Mouse (Mus musculus) embryonic stem cell, embryonic (primary cell): ENCODE data around the gene Gh.

ENCODE experiments used
- CTCF ChIA-PET, 4 experiments: fragments of 300-600 bp in 2 of 4; fragments of 350-600 bp in 2 of 4; sonication (Branson Sonifier 250); formaldehyde crosslinking; loops; one replicate each; lab custom pipeline; 2022; ENCODE audit warnings: inconsistent platforms in 2 of 4; lab: Charles Lee
- POLR2A ChIA-PET, 4 experiments: fragments of 300-600 bp in 2 of 4; fragments of 350-600 bp in 2 of 4; sonication (Branson Sonifier 250); formaldehyde crosslinking; loops; one replicate each; lab custom pipeline; 2022; ENCODE audit warnings: antibody characterized with exemption in 4 of 4, inconsistent platforms in 1 of 4; lab: Charles Lee

The Gh gene

DNA sequence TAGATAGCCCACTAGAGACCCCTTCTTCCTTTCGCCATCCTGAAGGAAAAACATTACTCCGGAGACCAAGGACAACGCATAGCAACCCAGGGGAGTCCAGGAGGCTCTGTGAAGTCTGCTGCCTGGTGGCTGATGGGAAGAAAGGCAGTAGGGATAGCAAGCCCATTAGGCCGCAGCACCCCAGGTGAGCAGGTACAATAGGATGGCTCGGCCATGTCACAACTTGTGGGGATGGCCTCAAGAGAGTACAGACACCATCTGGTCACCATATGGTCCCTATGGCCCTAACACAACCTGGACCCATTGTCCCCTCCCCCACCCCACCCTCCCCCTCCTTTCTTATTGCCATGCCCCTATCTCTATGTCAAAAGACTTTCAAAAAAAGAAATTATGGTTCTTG, 33.8 kb downstream of the Gh start:
- POLR2A ChIA-PET = interaction anchor here in 1 of 4 experiments (0.7 to 12.2 kb wide), 2 partner anchors 7 to 42 kb away, joined by 4 to 172 read pairs; partner anchors contain the start of genes Ftsj3 and Psmc5
- CTCF ChIA-PET = interaction anchor here in 1 of 4 experiments (1.4 to 1.6 kb wide), 2 partner anchors 8 to 11 kb away, joined by 3 to 5 read pairs; partner anchors contain the start of gene Tcam1

DNA sequence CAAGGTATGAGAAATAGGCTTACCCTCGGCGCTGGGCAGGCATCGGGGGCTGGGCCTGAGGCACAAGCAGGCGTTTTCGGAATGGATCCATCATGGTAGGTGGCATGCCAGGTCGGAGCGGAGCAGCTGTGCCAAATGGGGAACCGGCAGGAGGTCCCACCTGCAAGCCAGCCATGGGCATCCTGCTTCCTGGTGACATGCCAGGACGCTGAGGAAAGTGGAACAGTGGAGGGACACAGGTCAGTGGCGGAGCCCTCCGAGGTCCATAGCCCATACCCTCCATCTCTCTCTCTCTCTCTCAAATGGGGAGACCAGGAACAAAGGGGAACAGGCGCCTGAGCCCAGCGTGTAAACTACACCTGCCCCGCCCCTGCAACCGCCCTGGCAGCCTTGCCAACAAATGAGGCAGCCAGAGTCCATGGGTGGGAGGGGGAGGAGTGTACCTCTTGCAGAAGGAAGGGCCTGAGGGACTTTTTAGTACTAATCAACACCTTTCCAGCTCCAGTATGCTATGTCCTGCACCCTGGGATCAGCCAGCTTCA, 34.3 kb downstream of the Gh start:
- POLR2A ChIA-PET = interaction anchor here (0.6 to 12.2 kb wide), 6 partner anchors 7 to 1266 kb away, joined by 3 to 172 read pairs (median 6); partner anchors contain the start of genes Psmc5 (in 2 of the 4) and Ftsj3 (in 1 of the 4)
- CTCF ChIA-PET = interaction anchor here in 1 of 4 experiments (1.4 to 1.6 kb wide), 2 partner anchors 9 to 11 kb away, joined by 3 to 5 read pairs; partner anchors contain the start of gene Tcam1

- POLR2A ChIA-PET = interaction anchor here (0.7 to 12.2 kb wide), 15 partner anchors 5 to 234 kb away, joined by 3 to 172 read pairs (median 3); partner anchors contain the start of genes Psmc5 (in 2 of the 4), Ccdc47 (in 1 of the 4), Ddx42 (in 1 of the 4) and Ftsj3 (in 1 of the 4)
- CTCF ChIA-PET = interaction anchor here in 1 of 4 experiments (1.4 kb wide), 1 partner anchor 10 kb away, joined by 3 read pairs; the partner anchor contains the start of gene Tcam1
Measured at GRCm38 (mm10) chr11:106266431-106266830, 35.2 kb downstream of the Gh start.

GRCm38 (mm10) chr11:106265570-106265969, 36.1 kb downstream of the Gh start:
- ChIA-PET POLR2A (interaction anchor here in 3 of 4 experiments (0.6 to 12.2 kb wide), 13 partner anchors 5 to 522 kb away, joined by 3 to 172 read pairs (median 6); partner anchors contain the start of genes Psmc5 (in 2 of the 3), Smarcd2 (in 2 of the 3), Tcam1 (in 2 of the 3) and Ftsj3 (in 1 of the 3)), CTCF (no interaction called here)

DNA sequence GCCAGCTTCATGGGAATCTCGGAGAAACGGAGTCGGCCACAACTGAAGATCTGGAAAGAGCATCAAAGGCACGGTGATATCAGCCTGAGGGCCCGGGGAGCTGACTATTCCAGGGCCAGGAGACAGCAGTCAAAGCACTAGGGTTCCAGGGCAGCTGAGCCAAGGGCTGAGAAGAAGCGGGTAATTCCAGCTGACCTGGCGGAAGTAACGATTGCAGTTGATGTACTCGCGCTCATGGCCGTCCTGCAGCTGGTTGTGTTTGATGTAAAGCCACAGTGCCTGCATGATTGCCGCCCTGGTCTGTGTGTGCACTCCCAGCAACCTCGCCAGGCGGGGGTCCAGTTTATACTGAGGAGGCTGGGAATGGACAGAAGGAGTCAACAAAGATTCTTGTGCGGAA, 36.7 kb downstream of the Gh start:
- ChIA-PET POLR2A (interaction anchor here in 3 of 4 experiments (0.6 to 12.0 kb wide), 11 partner anchors 7 to 522 kb away, joined by 3 to 172 read pairs (median 8); partner anchors contain the start of genes Psmc5 (in 2 of the 3), Smarcd2 (in 2 of the 3), Tcam1 (in 2 of the 3) and Ccdc47 (in 1 of the 3)), CTCF (no interaction called here)

GRCm38 (mm10) chr11:106263963-106264362, 37.7 kb downstream of the Gh start:
- CTCF ChIA-PET = no interaction called here
- POLR2A ChIA-PET = interaction anchor here in 3 of 4 experiments (0.9 to 12.0 kb wide), 7 partner anchors 8 to 137 kb away, joined by 3 to 172 read pairs (median 23); partner anchors contain the start of genes Smarcd2 (in 2 of the 3), Tcam1 (in 2 of the 3), Ccdc47 (in 1 of the 3) and Ddx42 (in 1 of the 3)

DNA sequence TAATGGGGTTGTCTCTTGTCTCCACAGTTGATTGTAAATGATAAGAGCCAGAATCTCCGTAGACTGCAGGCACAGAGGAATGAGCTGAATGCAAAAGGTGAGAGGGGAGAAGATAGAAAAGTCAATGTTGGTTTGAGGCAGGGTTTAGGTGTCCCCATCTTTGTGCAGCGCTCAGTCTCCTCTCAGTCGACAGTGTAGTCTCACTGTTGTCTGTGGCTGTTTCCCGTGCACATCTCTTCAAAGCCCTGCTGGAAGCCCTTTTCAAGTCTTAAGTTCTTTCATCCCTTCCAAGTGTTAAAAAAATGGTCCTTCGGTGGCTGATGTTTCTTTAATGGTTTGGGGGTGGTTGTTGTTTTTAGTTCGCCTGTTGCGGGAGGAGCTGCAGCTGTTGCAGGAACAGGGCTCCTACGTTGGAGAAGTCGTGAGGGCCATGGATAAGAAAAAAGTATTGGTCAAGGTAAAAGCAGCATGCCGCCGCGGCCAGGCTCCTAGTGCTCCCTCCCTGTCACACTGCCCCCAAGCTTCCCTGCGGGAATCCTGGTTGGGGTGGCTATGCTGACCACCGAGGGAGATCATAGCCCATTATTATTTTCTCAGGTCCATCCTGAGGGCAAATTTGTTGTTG, 40.7 kb downstream of the Gh start:
- CTCF ChIA-PET = no interaction called here
- POLR2A ChIA-PET = interaction anchor here (0.6 to 12.0 kb wide), 19 partner anchors 10 to 240 kb away, joined by 3 to 172 read pairs (median 4); partner anchors contain the start of genes Tcam1 (in 3 of the 4), Smarcd2 (in 2 of the 4), Ern1 (in 1 of the 4) and Gm10840 (in 1 of the 4)

GRCm38 (mm10) chr11:106256775-106257174, 44.9 kb downstream of the Gh start:
- POLR2A ChIA-PET = interaction anchor here (0.6 to 12.0 kb wide), 51 partner anchors 8 to 1968 kb away, joined by 3 to 172 read pairs (median 4); partner anchors contain the start of genes Smarcd2 (in 4 of the 4), Ccdc47 (in 3 of the 4), Ddx42 (in 3 of the 4) and Tcam1 (in 2 of the 4)

GRCm38 (mm10) chr11:106255685-106256451, 45.8 kb downstream of the Gh start, which contains the start of the genes Ftsj3 and Psmc5:
TSS of gene Ftsj3 (minus strand) at chr11:106256079.
TSS of gene Psmc5 (plus strand) at chr11:106256154.
- CTCF ChIA-PET = interaction anchor here (0.7 to 1.5 kb wide), 10 partner anchors 12 to 172 kb away, joined by 3 to 10 read pairs (median 5); partner anchors contain the start of genes Tcam1 (in 2 of the 4), Map3k3 (in 1 of the 4) and Smarcd2 (in 1 of the 4)

More at GRCm38 (mm10) chr11:106256775-106257174, 44.9 kb downstream of the Gh start:
- CTCF ChIA-PET = interaction anchor here (0.7 to 1.5 kb wide), 14 partner anchors 12 to 232 kb away, joined by 3 to 10 read pairs (median 4); partner anchors contain the start of genes Tcam1 (in 2 of the 4), Map3k3 (in 1 of the 4), Prr29 (in 1 of the 4) and Smarcd2 (in 1 of the 4)

GRCm38 (mm10) chr11:106255174-106255573, 46.5 kb downstream of the Gh start:
- POLR2A ChIA-PET = interaction anchor here in 3 of 4 experiments (0.7 to 12.0 kb wide), 5 partner anchors 17 to 39 kb away, joined by 3 to 172 read pairs (median 5); partner anchors contain the start of genes Ccdc47 (in 3 of the 3), Smarcd2 (in 2 of the 3), Ddx42 (in 1 of the 3) and Tcam1 (in 1 of the 3)
- CTCF ChIA-PET = no interaction called here

More at GRCm38 (mm10) chr11:106255685-106256451, 45.8 kb downstream of the Gh start, which contains the start of the genes Ftsj3 and Psmc5:
- POLR2A ChIA-PET = interaction anchor here (0.6 to 12.0 kb wide), 48 partner anchors 9 to 1967 kb away, joined by 3 to 172 read pairs (median 4); partner anchors contain the start of genes Smarcd2 (in 4 of the 4), Ccdc47 (in 3 of the 4), Ddx42 (in 3 of the 4) and Tcam1 (in 2 of the 4)

DNA sequence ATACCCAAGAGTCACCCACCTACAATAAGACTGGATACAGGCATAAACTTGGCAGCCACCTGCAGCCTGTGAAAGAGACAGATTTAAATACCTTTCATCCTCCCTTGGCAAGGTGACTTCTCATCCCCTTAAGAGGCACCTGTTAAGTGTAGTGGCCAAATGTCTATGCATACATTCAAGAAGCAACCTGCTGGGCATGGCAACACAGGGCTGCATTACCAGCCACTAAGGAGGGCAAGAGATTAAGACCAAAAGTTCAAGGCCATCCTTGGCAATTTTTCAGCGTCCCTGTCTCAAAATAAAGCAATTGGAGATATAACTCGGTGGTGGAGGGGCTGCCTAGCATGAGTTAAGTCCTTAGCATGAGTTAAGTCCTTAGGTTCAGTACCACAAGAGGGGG, 46.9 kb downstream of the Gh start:
- CTCF ChIA-PET = no interaction called here
- POLR2A ChIA-PET = interaction anchor here in 3 of 4 experiments (0.7 to 12.0 kb wide), 5 partner anchors 17 to 39 kb away, joined by 3 to 172 read pairs (median 5); partner anchors contain the start of genes Ccdc47 (in 3 of the 3), Smarcd2 (in 2 of the 3), Ddx42 (in 1 of the 3) and Tcam1 (in 1 of the 3)
